Mouse (Mus musculus): ENCODE data around the gene Gse1.

Gene Gse1

DNA sequence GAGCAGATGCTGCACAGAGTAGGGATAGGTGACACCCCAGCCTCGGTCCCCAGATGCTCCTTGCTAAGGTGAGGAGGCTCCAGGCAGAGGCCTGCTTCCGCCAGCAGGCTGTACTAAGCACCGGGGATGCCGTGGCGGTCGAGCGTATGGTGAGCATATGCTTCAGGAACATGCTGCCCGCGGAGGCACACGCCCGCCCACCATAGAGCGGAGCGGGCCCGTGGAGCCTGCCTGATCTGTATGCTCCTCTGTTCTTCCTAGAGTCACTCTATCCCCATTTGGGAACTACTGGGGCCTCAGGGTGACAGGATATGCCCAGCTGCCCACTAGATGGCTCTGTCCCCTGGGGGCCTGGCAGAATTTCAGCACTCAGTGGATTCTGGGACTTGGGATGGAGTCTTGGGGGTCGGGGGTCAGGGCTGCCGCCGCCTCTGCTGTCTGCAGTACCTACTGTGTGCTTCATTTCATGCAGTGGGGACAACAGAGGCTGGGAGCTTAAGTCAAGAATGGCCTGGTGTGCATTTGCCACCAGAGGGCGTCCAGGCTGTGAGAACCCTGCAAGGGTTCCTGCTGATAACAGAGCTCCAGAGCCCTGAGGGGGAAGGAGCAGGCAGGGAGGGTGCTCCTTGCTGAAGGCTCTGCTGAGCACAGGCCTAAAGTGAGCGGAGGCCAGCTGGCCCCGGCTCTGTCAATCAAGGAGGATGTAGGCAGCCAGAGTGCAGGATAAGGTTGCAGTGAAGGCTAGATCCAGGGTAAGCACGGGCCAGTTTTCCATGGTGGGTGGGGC, 60.1 kb downstream of the Gse1 start:
- peaks cover 27% of the 10 kb centered on the region for H3K27me3 ChIP-seq (ENCODE audit: insufficient read depth, low read length)
- no peaks in the 10 kb centered on the region for H3K9me3 ChIP-seq (ENCODE audit: low read length)
- no peaks in the 10 kb centered on the region for H3K36me3 ChIP-seq (ENCODE audit: insufficient read depth, low read length)
- H3K4me3 ChIP-seq (replicated peaks; ENCODE audit: low read length) = peak overlapping the region; percentile 72
- H3K4me1 ChIP-seq (replicated peaks; ENCODE audit: low read depth, low read length) = peaks cover 45% of the 10 kb centered on the region
- TF ChIP-seq NANOG (IDR thresholded peaks at IDR 0.05; ENCODE audit: borderline replicate concordance, low read length) (no peak), CTCF (conservative IDR thresholded peaks at IDR 0.05; ENCODE audit: low read length) (peak; percentile 80), POU5F1 (IDR thresholded peaks at IDR 0.05; ENCODE audit: borderline replicate concordance, low read length) (no peak)

DNA sequence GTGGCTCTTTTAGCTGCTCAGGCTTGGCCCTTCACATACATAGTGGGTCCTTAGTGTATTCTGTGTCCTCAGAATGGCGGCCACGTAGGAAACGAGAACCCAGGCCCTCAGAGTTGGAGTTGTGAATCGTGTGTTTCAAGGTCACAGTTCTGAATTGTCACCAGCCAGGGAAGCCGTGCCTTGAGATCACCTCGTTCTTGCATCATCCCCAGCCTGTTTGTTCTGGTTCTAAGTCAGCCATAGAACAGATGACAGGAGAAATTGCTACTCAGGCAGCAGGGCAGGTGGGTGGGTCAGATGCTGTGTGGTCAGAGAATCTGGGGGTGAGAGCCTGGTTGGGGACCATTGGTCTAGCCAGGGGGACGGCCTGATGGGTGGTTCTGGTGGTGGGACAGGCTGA, 60.9 kb downstream of the Gse1 start:
- H3K4me1 ChIP-seq (replicated peaks; ENCODE audit: low read depth, low read length) = peaks cover 51% of the 10 kb centered on the region
- peak overlapping the region; percentile 72 for H3K4me3 ChIP-seq (replicated peaks; ENCODE audit: low read length)
- no peaks in the 10 kb centered on the region for H3K36me3 ChIP-seq (ENCODE audit: insufficient read depth, low read length)
- H3K27me3 ChIP-seq (ENCODE audit: insufficient read depth, low read length) = peaks cover 21% of the 10 kb centered on the region
- H3K9me3 ChIP-seq (ENCODE audit: low read length) = no peaks in the 10 kb centered on the region
- TF ChIP-seq CTCF (conservative IDR thresholded peaks at IDR 0.05; ENCODE audit: low read length) = no peak

DNA sequence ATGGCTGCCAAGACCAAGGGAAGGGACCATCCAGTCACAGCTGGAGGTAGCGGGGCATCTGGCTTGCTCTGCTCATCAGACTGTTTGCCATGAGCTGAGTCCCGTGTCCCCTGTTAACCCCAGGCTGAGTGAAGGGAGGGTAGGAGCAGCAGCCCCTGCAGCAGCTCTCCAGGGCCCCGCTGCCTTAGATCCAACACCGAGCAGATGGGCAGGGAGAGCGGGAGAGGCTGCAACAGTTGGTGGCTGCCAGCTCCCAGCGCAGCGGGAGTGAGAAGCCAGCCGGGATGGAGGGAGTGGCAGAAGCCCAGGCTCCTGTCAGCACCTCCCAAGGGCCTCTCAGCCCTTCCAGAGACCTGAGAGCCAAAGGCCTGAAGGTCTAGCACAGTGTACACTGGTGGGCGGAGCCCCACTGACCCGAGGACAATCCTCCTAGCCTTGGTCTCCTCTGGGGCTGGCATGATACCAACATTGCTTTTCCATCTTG, 61.5 kb downstream of the Gse1 start:
- TF ChIP-seq NANOG (IDR thresholded peaks at IDR 0.05; ENCODE audit: borderline replicate concordance, low read length) (no peak), POU5F1 (IDR thresholded peaks at IDR 0.05; ENCODE audit: borderline replicate concordance, low read length) (no peak), CTCF (conservative IDR thresholded peaks at IDR 0.05; ENCODE audit: low read length) (no peak)
- Histone ChIP-seq H3K4me3 (replicated peaks; ENCODE audit: low read length) (peak overlapping the region; percentile 43; the same call in 1 of the 2 replicates), H3K36me3 (ENCODE audit: insufficient read depth, low read length) (no peaks in the 10 kb centered on the region), H3K9me3 (ENCODE audit: low read length) (no peaks in the 10 kb centered on the region), H3K4me1 (replicated peaks; ENCODE audit: low read depth, low read length) (peaks cover 55% of the 10 kb centered on the region), H3K27me3 (ENCODE audit: insufficient read depth, low read length) (peaks cover 16% of the 10 kb centered on the region)

- Histone ChIP-seq H3K4me3 (replicated peaks; ENCODE audit: low read length) (no peak overlapping the region), H3K9me3 (ENCODE audit: low read length) (no peaks in the 10 kb centered on the region), H3K4me1 (replicated peaks; ENCODE audit: low read depth, low read length) (peaks cover 60% of the 10 kb centered on the region), H3K36me3 (ENCODE audit: insufficient read depth, low read length) (no peaks in the 10 kb centered on the region), H3K27me3 (ENCODE audit: insufficient read depth, low read length) (peaks cover 12% of the 10 kb centered on the region)
- TF ChIP-seq CTCF (conservative IDR thresholded peaks at IDR 0.05; ENCODE audit: low read length) (no peak), NANOG (IDR thresholded peaks at IDR 0.05; ENCODE audit: borderline replicate concordance, low read length) (no peak), POU5F1 (IDR thresholded peaks at IDR 0.05; ENCODE audit: borderline replicate concordance, low read length) (no peak)
Measured at GRCm38 (mm10) chr8:120290614-120291013, 62.4 kb downstream of the Gse1 start.

DNA sequence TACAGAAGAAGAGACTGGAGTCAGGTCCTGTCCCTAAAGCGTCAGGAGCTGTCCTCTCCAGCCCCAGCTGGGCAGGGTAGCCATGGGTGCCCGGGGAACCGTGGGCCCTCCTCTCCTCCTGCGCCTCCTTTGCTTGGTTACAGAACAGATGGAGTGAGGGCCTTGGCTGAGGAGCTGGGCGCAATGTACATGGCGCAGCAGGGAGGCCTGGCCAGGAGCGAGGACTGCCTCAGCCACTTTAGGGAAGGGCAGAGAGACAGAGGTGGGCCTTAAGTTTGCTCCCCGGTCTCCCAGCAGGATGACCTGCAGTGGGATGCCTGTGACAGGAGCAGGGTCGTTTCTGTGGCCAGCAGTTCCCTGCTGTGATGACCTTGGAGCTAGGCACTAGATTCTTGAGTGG, 63.4 kb downstream of the Gse1 start:
- Histone ChIP-seq H3K36me3 (ENCODE audit: insufficient read depth, low read length) (no peaks in the 10 kb centered on the region), H3K4me1 (replicated peaks; ENCODE audit: low read depth, low read length) (peaks cover 61% of the 10 kb centered on the region), H3K9me3 (ENCODE audit: low read length) (no peaks in the 10 kb centered on the region), H3K27me3 (ENCODE audit: insufficient read depth, low read length) (peaks cover 5% of the 10 kb centered on the region), H3K4me3 (replicated peaks; ENCODE audit: low read length) (no peak overlapping the region)
- TF ChIP-seq CTCF (conservative IDR thresholded peaks at IDR 0.05; ENCODE audit: low read length) = no peak
- TF ChIP-seq POU5F1 (IDR thresholded peaks at IDR 0.05; ENCODE audit: borderline replicate concordance, low read length) = no peak
- no peak for TF ChIP-seq NANOG (IDR thresholded peaks at IDR 0.05; ENCODE audit: borderline replicate concordance, low read length)

- Histone ChIP-seq H3K4me3 (replicated peaks; ENCODE audit: low read length) (no peak overlapping the region), H3K36me3 (ENCODE audit: insufficient read depth, low read length) (no peaks in the 10 kb centered on the region), H3K9me3 (ENCODE audit: low read length) (no peaks in the 10 kb centered on the region), H3K27me3 (ENCODE audit: insufficient read depth, low read length) (peaks cover 4% of the 10 kb centered on the region), H3K4me1 (replicated peaks; ENCODE audit: low read depth, low read length) (peaks cover 56% of the 10 kb centered on the region)
- TF ChIP-seq CTCF (conservative IDR thresholded peaks at IDR 0.05; ENCODE audit: low read length) (no peak), NANOG (IDR thresholded peaks at IDR 0.05; ENCODE audit: borderline replicate concordance, low read length) (no peak), POU5F1 (IDR thresholded peaks at IDR 0.05; ENCODE audit: borderline replicate concordance, low read length) (no peak)
Measured at GRCm38 (mm10) chr8:120292316-120293107, 64.3 kb downstream of the Gse1 start.

DNA sequence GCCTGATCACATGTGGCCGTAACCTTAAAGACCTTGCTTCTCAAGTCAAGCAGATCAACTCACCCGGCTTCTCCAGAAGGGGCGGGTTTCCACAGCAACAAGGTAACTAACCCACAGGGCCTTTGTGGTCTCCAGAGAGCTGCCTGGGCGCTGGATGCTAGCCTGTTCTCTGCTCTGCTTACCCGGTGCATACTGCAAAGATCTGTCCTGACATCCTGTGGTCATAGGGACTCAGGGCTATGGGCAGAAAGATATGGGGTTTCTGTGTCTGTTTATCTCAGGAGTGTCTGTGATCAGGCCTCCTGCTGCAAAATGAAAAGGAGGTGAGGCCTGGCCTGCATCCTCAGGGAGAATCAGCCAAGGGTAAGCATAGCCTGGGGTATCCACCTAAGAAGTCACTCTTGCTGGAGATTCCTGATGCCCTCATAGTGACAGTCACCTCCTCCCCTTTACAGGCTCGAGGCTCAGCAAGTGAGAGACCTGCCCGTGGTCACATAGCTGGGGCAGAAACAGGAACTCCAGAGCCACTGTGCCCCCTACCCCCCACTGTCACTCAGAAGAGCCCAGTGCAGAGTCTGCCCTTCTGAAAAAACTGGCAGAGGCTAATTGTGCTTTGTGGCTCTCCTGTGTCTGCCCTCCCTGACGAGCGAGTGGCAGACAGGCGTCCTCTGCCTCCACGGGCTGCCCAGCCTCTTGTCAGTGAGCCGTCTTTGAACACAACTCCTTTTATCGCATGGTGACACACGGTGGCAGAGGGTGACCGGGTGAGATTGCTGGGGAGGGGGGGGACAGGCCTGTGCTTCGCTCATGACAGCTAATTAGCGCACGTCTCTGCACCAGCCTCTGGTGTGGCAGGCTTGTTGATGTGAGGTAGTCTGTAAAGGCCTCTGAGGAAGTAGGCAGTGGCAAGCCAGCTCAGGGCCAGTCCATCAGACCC, 65.4 kb downstream of the Gse1 start:
- Histone ChIP-seq H3K4me3 (replicated peaks; ENCODE audit: low read length) (no peak overlapping the region), H3K9me3 (ENCODE audit: low read length) (no peaks in the 10 kb centered on the region), H3K27me3 (ENCODE audit: insufficient read depth, low read length) (peaks cover 4% of the 10 kb centered on the region), H3K36me3 (ENCODE audit: insufficient read depth, low read length) (no peaks in the 10 kb centered on the region), H3K4me1 (replicated peaks; ENCODE audit: low read depth, low read length) (peaks cover 52% of the 10 kb centered on the region)
- no peak for TF ChIP-seq POU5F1 (IDR thresholded peaks at IDR 0.05; ENCODE audit: borderline replicate concordance, low read length)
- no peak for TF ChIP-seq CTCF (conservative IDR thresholded peaks at IDR 0.05; ENCODE audit: low read length)
- no peak for TF ChIP-seq NANOG (IDR thresholded peaks at IDR 0.05; ENCODE audit: borderline replicate concordance, low read length)

All from E14TG2a.4 (cell line).